Mouse (Mus musculus): Measurements from ENCODE around the gene Hsdl1. TPM values are rescaled to one million over a fixed set of nuclear protein-coding genes. Genes with fewer than 3 reads are reported as not detected.

Gene Hsdl1
- total RNA-seq, 2 experiments from 2014 or later: 14.0 to 14.9 TPM

DNA sequence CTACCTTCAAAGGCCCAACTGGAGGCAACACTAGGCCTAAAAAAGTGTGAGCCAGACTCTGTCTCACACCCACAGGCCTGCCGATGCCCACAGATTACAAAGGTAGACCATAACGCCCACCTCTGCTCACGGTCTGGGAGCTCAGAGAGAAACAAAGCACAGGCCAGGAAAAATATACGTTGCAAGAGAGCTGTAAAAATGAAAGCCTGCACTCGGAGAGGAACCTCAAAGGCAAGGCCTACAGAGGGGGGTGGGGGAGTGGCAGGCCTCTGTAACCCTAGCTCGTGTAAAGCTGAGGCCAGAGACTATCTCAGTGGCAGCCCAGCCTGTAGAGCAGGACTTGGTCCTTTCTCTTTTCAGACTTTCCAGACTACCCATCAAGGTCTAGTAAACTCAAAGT lies 29.8 kb downstream of the Hsdl1 start:
- intact Hi-C loops (cut with DNase I): no loop called here
- no peak for DNase-seq

DNA sequence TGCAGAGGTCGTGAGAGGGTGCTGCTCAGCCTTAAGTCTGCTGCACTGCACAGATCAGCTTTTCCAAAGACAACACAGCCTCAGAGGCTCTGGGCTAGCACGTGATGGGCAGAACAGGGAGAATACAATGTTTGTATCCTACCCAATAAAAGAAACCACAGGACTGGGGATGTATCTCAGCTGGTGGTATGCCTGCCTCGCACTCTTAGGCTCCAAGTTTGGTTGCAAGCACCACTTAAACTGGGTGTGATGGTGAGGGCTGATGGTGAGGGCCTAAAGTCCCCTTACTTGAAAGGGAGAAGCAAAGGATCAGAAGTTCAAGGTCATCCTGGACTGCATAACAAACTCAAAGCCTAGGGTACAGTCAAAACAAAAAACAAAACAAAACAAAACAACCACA lies 30.4 kb downstream of the Hsdl1 start:
- intact Hi-C loops (cut with DNase I): no loop called here
- no peak for DNase-seq

DNA sequence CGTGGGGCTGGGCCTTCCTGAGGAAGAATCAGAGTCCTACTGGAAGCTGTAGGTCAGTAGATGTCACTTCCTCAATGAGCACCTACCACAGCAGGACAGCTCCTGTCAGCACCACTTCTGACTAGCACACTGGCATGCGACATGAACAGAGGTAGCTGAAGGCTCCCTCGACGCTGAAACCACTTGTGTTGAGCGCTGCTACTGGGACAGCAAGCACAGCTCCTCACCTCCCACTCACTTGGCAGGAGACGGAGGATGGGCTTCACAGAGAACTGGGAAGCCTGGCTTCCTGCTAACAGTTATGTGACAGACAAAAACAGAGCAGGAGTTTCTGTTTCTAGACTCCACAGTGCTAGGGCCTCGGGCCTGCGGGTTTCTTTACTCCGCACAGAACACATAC lies 43.0 kb downstream of the Hsdl1 start:
- DNase-seq: no peak
- intact Hi-C loops (cut with DNase I): no loop called here

DNA sequence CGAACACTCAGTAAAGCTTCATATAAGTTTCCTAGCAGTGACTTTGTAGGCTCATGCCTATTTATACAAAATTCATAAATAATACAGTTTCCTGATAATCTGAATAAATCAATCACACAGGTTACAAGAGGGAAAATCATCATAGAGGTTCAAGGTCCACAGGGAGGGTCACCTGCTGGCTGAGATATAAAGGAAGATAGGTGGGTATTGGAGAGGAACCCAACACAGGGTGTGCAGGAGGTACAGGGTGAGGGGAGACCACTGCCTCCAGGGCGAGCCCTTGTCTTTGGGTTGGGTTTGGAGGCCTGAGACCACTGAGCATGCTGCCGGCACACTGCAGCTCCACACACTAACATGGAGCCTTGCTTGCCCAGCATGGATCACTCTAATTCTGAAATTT lies 43.6 kb downstream of the Hsdl1 start:
- intact Hi-C loops (cut with DNase I): no loop called here

DNA sequence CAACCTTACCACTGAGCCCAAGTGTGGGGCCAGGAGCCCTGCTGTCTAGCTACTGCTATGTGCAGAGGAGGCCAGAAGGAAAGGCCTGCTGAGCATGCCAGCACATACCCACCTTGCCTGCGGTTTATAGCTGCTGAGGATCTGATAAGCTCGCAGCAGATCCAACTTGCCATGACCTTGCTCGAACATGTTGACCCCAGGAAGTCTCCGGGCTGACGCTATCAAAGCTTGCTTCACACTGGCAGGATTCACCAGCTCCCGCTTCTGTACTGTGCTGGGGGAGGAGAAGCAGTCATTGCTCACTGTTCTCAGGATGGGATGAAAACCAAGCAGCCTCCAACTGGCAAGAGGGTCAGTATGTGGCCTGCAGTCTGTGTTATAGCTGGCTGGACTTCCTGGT lies 44.0 kb downstream of the Hsdl1 start:
- DNase-seq: no peak
- intact Hi-C loops (cut with DNase I): no loop called here

More for the DNA sequence above, 43.6 kb downstream of the Hsdl1 start:
- no peak for DNase-seq

DNA sequence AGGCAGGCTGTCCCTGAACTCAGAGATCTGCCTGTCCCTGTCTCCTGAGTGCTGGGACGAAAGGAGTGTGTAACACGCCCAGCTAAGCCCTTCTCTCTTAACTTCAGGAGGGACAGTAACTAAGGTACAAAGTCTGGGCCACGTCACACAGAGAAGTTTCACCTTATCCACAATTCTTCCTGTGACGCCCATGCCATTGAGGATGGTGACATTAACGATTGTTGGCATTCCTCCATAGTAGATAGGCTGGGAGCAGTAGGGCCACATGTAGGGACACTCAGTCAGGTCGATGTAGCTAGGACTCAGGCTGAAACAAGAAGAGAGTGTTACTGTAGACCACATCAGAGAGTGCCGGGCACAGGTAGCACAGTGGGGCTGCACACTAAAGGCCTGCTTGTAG lies 46.2 kb downstream of the Hsdl1 start:
- intact Hi-C loops (cut with DNase I): no loop called here

DNA sequence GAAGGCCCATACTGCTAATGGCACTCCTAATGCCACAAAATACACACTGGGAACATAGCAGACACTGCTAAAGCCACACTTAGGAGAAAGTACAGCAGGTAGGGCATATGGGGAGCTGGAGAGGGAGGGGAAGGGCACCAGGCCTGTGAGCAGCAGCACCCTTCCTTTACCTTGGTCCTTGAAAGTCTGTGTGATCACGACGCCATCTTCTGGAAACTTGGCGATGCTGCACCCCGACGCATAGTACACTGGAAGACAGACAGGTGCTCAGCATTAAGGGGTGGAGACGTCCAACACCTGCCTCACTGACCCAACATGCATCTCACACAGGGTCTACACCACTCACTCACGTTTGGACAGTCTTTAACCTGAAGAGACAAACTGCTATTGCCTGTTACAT lies 54.9 kb downstream of the Hsdl1 start:
- intact Hi-C loops (cut with DNase I): loop anchor here (5.0 kb wide), 1 partner anchor 82 kb away; no protein-coding TSS in a partner anchor

More for the DNA sequence above, 46.2 kb downstream of the Hsdl1 start:
- no peak for DNase-seq

DNA sequence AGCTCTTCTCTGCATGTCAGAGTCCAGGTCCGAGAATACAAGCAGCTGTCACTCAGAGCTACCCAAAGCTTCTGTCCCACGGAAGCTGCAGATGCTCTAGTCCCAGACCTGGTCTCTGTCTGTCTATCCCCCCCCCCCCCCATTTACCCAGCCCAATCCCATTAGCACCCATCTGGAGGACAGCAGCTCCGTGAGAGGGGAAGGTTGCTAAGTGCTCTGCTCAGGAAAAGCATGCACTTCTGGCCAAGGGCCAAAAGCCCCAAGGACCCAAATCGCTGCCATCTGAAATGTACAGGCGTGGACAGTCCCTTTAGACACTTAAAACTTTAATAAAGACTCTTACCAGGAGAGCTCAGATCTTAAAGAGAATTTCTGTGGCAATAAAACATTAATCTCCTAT lies 58.3 kb downstream of the Hsdl1 start:
- no peak for DNase-seq
- intact Hi-C loops (cut with DNase I): no loop called here

More for the DNA sequence above, 54.9 kb downstream of the Hsdl1 start:
- DNase-seq: no peak

DNA sequence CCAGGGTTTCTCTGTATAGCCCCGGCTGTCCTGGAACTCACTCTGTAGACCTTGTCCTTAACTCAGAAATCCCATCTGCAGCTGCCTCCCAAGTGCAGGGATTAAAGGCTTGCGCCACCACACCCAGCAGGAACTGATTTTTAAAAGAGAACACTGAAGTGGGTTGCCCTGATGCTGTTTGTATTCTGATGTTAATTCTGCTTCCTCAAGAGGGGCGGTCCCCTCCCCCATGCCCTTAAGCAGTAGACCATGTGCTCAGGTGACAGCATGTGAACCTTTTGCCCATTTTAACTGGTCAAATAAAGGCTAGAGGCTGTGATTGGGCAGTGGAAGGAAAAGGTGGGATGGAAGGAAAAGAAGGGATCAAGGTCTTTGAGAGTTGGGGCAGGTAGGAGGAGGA lies 59.2 kb downstream of the Hsdl1 start:
- DNase-seq: no peak
- intact Hi-C loops (cut with DNase I): no loop called here

DNA sequence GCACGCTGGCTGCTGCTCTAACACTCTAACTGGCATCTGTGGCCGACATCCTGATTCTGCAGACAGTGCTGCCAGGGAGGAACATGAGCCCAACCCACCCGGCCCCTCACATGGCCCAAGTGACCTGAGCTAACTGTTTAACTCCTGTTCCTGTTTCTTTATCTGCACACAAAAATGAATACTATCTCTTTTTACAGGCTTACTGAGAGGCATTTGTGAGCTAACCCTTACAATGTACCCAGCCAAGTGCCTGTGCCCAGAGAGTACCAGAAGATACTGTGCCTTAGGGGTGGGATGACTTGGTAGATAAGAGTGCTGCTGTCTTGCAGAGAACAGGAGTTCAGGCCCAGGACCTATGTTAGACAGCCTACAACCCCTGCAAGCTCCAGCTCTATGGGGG lies 60.0 kb downstream of the Hsdl1 start:
- no peak for DNase-seq
- intact Hi-C loops (cut with DNase I): no loop called here

DNA sequence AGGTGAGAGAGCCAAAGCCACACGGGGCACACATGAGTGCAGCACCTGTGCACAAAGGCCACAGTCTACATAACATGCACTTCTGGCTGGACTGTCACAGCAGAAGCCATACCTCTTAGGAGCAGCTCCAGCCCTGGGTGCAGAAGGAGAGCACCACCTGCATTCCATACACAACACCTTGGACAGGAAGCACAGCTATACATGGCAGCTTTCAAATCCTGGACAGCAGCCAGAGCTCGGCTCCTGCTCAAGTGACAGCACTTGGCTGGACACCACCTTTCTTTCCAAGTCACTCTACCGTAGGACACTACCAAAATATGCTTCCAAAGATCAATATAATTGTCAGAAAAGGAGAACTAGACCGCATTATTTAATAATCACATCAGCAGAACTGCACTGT lies 61.6 kb downstream of the Hsdl1 start:
- DNase-seq: no peak
- intact Hi-C loops (cut with DNase I): no loop called here

Other genes with a start within 250 kb of the Hsdl1 start
- gene Hsbp1, start 230.7 kb downstream of the Hsdl1 start, total RNA-seq (2021): 100 to 1,000 TPM; 131 to 132 TPM
- 100 to 1,000 TPM in 1 of 2 experiments, 10 to 100 TPM in 1; 73.5 to 114 TPM for gene Mlycd, start 180.3 kb downstream of the Hsdl1 start, total RNA-seq (2021)
- 10 to 100 TPM; 15.1 to 17.3 TPM for gene Osgin1, start 141.1 kb downstream of the Hsdl1 start, total RNA-seq (2021)
- gene Necab2, start 128.5 kb downstream of the Hsdl1 start, total RNA-seq (2021): under 1 TPM in 1 of 2 experiments, not detected in 1; 0.52 TPM
- not detected for gene Slc38a8, start 73.5 kb downstream of the Hsdl1 start, total RNA-seq (2021)
- gene Mbtps1, start 16.4 kb downstream of the Hsdl1 start, total RNA-seq (2021): 10 to 100 TPM; 24.0 to 29.0 TPM
- gene Dnaaf1, start 52 bp upstream of the Hsdl1 start, total RNA-seq (2021): not detected
- 1 to 10 TPM; 4.0 to 4.8 TPM for gene Taf1c, start 30.0 kb upstream of the Hsdl1 start, total RNA-seq (2021)
- under 1 TPM; 0.17 to 0.20 TPM for gene Adad2, start 37.6 kb upstream of the Hsdl1 start, total RNA-seq (2021)
- 10 to 100 TPM; 12.6 to 26.2 TPM for gene Kcng4, start 60.5 kb upstream of the Hsdl1 start, total RNA-seq (2021)
- gene Wfdc1, start 91.2 kb upstream of the Hsdl1 start, total RNA-seq (2021): 100 to 1,000 TPM; 103 to 105 TPM
- gene Atp2c2, start 124.8 kb upstream of the Hsdl1 start, total RNA-seq (2021): under 1 TPM; 0.13 to 0.32 TPM
- 1 to 10 TPM; 3.7 to 4.9 TPM for gene Tldc1, start 203.2 kb upstream of the Hsdl1 start, total RNA-seq (2021)

Measured in gastrocnemius, postnatal 36 days (tissue).